Mouse (Mus musculus) MEL (cell line): ENCODE results near the gene Angptl2. TPM values are rescaled to one million over a fixed set of nuclear protein-coding genes. Genes with fewer than 3 reads are reported as not detected.

ENCODE experiments used
- DNase-seq: peaks from one replicate; pipeline ENCODE4 v3.0.0; 2011; ENCODE audit warnings: low read depth, low spot score
- H3K27ac ChIP-seq: 2 replicates; pipeline ENCODE4 v1.5.1; 2012; ENCODE audit warnings: low read depth, mild to moderate bottlenecking, control low read depth, low read length, moderate library complexity; ENCODE audit not compliant: control insufficient read depth
- H3K27me3 ChIP-seq, 2 experiments: fragments of 150-350 bp in 1 of 2; sonication (generic) in 1 of 2; 2 replicates each; pipeline ENCODE4 v1.6.1; 2012; ENCODE audit warnings: low read length in 2 of 2, mild to moderate bottlenecking in 2 of 2, improper control_type of control experiment in 1 of 2, moderate library complexity in 1 of 2; ENCODE audit not compliant: insufficient read depth in 2 of 2, control insufficient read depth in 1 of 2
- H3K36me3 ChIP-seq, 2 experiments: 2 replicates each; pipeline ENCODE4 v1.6.1; 2012 to 2014; ENCODE audit warnings: low read length in 2 of 2, improper control_type of control experiment in 1 of 2, inconsistent platforms in 1 of 2, mild to moderate bottlenecking in 1 of 2; ENCODE audit not compliant: insufficient read depth in 2 of 2, control insufficient read depth in 1 of 2
- H3K4me1 ChIP-seq, 2 experiments: fragments of 150-350 bp in 1 of 2; sonication (generic) in 1 of 2; 2 replicates each; pipeline ENCODE4 v1.6.1; 2012; ENCODE audit warnings: low read length in 2 of 2, improper control_type of control experiment in 1 of 2, mild to moderate bottlenecking in 1 of 2; ENCODE audit not compliant: insufficient read depth in 2 of 2, control insufficient read depth in 1 of 2
- H3K4me3 ChIP-seq, 2 experiments: fragments of 150-350 bp in 1 of 2; sonication (generic) in 1 of 2; 2 replicates each; pipeline ENCODE4 v1.5.1; 2012; ENCODE audit warnings: low read depth in 2 of 2, low read length in 2 of 2, mild to moderate bottlenecking in 2 of 2, moderate library complexity in 2 of 2, control low read depth in 1 of 2, improper control_type of control experiment in 1 of 2; ENCODE audit not compliant: control insufficient read depth in 1 of 2, insufficient read depth in 1 of 2
- H3K79me2 ChIP-seq: 2 replicates; pipeline ENCODE4 v1.6.1; 2012; ENCODE audit warnings: mild to moderate bottlenecking, low read length, moderate library complexity; ENCODE audit not compliant: control insufficient read depth, poor library complexity, insufficient read depth
- H3K9ac ChIP-seq: 2 replicates; pipeline ENCODE4 v1.6.1; 2012; ENCODE audit warnings: low read depth, mild to moderate bottlenecking, control low read depth, low read length, moderate library complexity; ENCODE audit not compliant: control insufficient read depth, poor library complexity, severe bottlenecking
- H3K9me3 ChIP-seq: fragments of 150-350 bp; sonication (generic); replicated peaks from 2 replicates; pipeline ENCODE4 v1.6.1; 2012; ENCODE audit warnings: mild to moderate bottlenecking, low read length, improper control_type of control experiment, moderate library complexity; ENCODE audit not compliant: insufficient read depth
- BHLHE40 ChIP-seq: IDR thresholded peaks from 2 replicates; pipeline ENCODE4 v1.6.1; 2012; ENCODE audit warnings: low read depth, mild to moderate bottlenecking, inconsistent platforms, low read length, improper control_type of control experiment, borderline replicate concordance
- CHD1 ChIP-seq: IDR thresholded peaks from 2 replicates; pipeline ENCODE4 v1.6.1; 2012; ENCODE audit warnings: low read depth, mild to moderate bottlenecking, inconsistent platforms, low read length, improper control_type of control experiment
- CHD2 ChIP-seq: IDR thresholded peaks from 2 replicates; pipeline ENCODE4 v1.6.1; 2011; ENCODE audit warnings: low read length, improper control_type of control experiment
- CTCF ChIP-seq, 3 experiments: IDR thresholded peaks in 2 of 3; conservative IDR thresholded peaks in 1 of 3; 2 replicates each; pipeline ENCODE4 v1.5.1; 2011 to 2012; ENCODE audit warnings: low read length in 3 of 3, low read depth in 2 of 3, mild to moderate bottlenecking in 2 of 3, improper control_type of control experiment in 1 of 3, inconsistent platforms in 1 of 3, mixed read lengths in 1 of 3, moderate library complexity in 1 of 3; ENCODE audit not compliant: control insufficient read depth in 1 of 3, insufficient read depth in 1 of 3, poor library complexity in 1 of 3, severe bottlenecking in 1 of 3
- EP300 ChIP-seq, 2 experiments: IDR thresholded peaks; 2 replicates each; pipeline ENCODE4 v1.6.1; 2011; ENCODE audit warnings: improper control_type of control experiment in 2 of 2, low read length in 2 of 2, low read depth in 1 of 2, mild to moderate bottlenecking in 1 of 2
- GABPA ChIP-seq: IDR thresholded peaks from 2 replicates; pipeline ENCODE4 v1.6.1; 2012; ENCODE audit warnings: low read depth, mild to moderate bottlenecking, inconsistent platforms, low read length, improper control_type of control experiment, moderate library complexity
- GATA1 ChIP-seq: IDR thresholded peaks from 2 replicates; pipeline ENCODE4 v1.6.1; 2011; ENCODE audit warnings: low read depth, low read length, improper control_type of control experiment
- MAFK ChIP-seq: IDR thresholded peaks from 2 replicates; pipeline ENCODE4 v1.6.1; 2011; ENCODE audit warnings: low read depth, mild to moderate bottlenecking, low read length, improper control_type of control experiment, borderline replicate concordance
- MAX ChIP-seq: IDR thresholded peaks from 2 replicates; pipeline ENCODE4 v1.6.1; 2011; ENCODE audit warnings: low read length, improper control_type of control experiment
- MEF2A ChIP-seq: IDR thresholded peaks from 2 replicates; pipeline ENCODE4 v1.6.1; 2014; ENCODE audit warnings: low read depth, mild to moderate bottlenecking, inconsistent platforms, low read length, improper control_type of control experiment; ENCODE audit not compliant: poor library complexity, insufficient replicate concordance, severe bottlenecking; ENCODE audit errors: extremely low read depth
- MYC ChIP-seq: IDR thresholded peaks from 2 replicates; pipeline ENCODE4 v1.6.1; 2011; ENCODE audit warnings: low read depth, mild to moderate bottlenecking, low read length, improper control_type of control experiment, moderate library complexity
- POLR2AphosphoS2 ChIP-seq: IDR thresholded peaks from 2 replicates; pipeline ENCODE4 v1.6.1; 2011; ENCODE audit warnings: low read length, improper control_type of control experiment
- RAD21 ChIP-seq: IDR thresholded peaks from 2 replicates; pipeline ENCODE4 v1.6.1; 2011; ENCODE audit warnings: mild to moderate bottlenecking, low read depth, low read length, improper control_type of control experiment
- SIN3A ChIP-seq: IDR thresholded peaks from 2 replicates; pipeline ENCODE4 v1.6.1; 2012; ENCODE audit warnings: low read length, improper control_type of control experiment, inconsistent platforms
- SMC3 ChIP-seq: IDR thresholded peaks from 2 replicates; pipeline ENCODE4 v1.6.1; 2011; ENCODE audit warnings: low read depth, low read length, improper control_type of control experiment
- TBP ChIP-seq: IDR thresholded peaks from 2 replicates; pipeline ENCODE4 v1.8.0; 2011; ENCODE audit warnings: low read depth, low read length, improper control_type of control experiment
- UBTF ChIP-seq: IDR thresholded peaks from 2 replicates; pipeline ENCODE4 v1.6.1; 2012; ENCODE audit warnings: low read depth, mild to moderate bottlenecking, inconsistent platforms, low read length, improper control_type of control experiment, moderate library complexity, borderline replicate concordance; ENCODE audit not compliant: insufficient read depth
- USF2 ChIP-seq, 2 experiments: IDR thresholded peaks; 2 replicates each; pipeline ENCODE4 v1.6.1; 2011 to 2012; ENCODE audit warnings: improper control_type of control experiment in 2 of 2, low read length in 2 of 2, borderline replicate concordance in 1 of 2, inconsistent platforms in 1 of 2, low read depth in 1 of 2, mild to moderate bottlenecking in 1 of 2; ENCODE audit not compliant: insufficient read depth in 1 of 2
- ZC3H11A ChIP-seq: IDR thresholded peaks from 2 replicates; pipeline ENCODE4 v1.6.1; 2012; ENCODE audit warnings: low read depth, mild to moderate bottlenecking, inconsistent platforms, low read length, improper control_type of control experiment
- ZKSCAN1 ChIP-seq: IDR thresholded peaks from 2 replicates; pipeline ENCODE4 v1.6.1; 2012; ENCODE audit warnings: low read depth, mild to moderate bottlenecking, inconsistent platforms, low read length, improper control_type of control experiment, moderate library complexity
- polyA plus RNA-seq, 2 experiments: library from polyadenylated mRNA; stranded (reverse) in 1 of 2; unstranded in 1 of 2; fragments of >175 nt in 1 of 2; fragments of >200 nt in 1 of 2; gene quantifications; 2 replicates each; pipeline versions ENCODE4 v1.2.1 to v1.2.4; 2012; ENCODE audit warnings: low replicate concordance in 2 of 2, low read depth in 1 of 2; ENCODE audit not compliant: insufficient read length in 2 of 2, insufficient read depth in 1 of 2, missing spikeins in 1 of 2
- total RNA-seq: library from RNA; depleted of rRNA; stranded (reverse); fragments of 300-350 nt; gene quantifications from 2 replicates; pipeline ENCODE4 v1.2.3, GENCODE M21; 2012

Angptl2 gene
- total and polyA plus RNA-seq, 3 experiments, result 0.08 TPM; not detected in 2

DNA sequence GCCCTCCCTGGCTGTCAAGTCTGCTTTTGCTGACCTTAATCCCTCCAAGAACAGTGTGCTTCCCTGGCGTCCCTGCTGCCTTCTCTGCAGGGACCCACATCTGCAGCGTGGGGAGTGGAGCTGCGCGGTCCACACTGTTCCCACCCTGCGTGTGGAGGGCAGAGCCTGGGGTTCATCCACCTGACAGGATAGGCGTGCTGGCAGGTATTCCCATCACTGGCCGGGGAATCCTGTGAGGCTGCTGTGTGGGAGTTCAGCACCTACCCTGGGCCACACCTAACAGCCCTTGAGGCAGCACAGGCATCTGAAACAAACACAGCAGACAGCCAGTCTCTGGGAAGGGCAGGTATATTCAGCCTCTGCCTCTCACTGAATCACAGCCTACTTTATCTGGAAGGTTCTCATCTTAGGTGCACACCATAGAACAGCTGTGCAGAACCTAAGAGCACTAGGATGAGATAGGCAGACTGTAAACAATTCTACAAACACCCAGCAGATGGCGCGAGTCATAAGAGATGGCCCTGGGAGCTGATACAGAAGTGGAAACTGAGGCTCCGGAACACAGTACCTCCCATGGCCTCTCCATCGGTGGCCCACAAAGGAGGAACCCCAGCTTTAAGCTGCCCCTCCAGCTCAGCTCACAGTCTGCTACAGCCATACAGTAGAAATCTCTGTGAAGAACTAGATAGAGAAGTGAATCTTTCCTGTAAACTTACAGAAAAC, 3.2 kb downstream of the Angptl2 start:
- H3K9me3 ChIP-seq, result no peaks in the 10 kb centered on the region
- H3K4me3 ChIP-seq, result no peak overlapping the region
- peak; percentile 64 for DNase-seq

DNA sequence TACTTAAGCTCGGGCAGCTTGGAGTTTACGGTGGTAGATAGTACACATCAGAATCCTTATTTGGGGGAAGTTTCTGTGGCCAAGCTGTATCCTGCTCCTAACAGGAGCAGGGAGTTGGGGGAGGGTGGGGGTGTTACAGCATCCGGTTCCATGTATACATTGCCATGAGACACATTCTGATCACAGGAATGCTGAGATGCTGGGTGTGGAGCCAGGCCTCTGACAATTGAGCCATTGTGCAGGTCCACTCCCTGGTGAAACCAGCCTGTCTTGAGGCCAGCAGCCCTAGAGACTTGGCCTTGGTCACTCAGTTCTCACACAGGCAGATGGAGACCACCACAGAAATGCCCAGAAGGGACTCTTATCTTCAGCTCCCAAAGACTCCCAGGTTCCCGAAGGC, 3.8 kb downstream of the Angptl2 start:
- Histone ChIP-seq H3K27me3 (no peaks in the 10 kb centered on the region), H3K9ac (no peak overlapping the region), H3K79me2 (no peaks in the 10 kb centered on the region), H3K4me1 (no peaks in the 10 kb centered on the region), H3K36me3 (no peaks in the 10 kb centered on the region), H3K4me3 (no peak overlapping the region), H3K27ac (no peak overlapping the region), H3K9me3 (no peaks in the 10 kb centered on the region)
- DNase-seq, result no peak
- no peak for TF ChIP-seq MAFK
- TF ChIP-seq GABPA, result no peak
- no peak for TF ChIP-seq GATA1
- TF ChIP-seq BHLHE40, result no peak
- TF ChIP-seq MAX, result no peak
- TF ChIP-seq CTCF (IDR thresholded peaks at IDR 0.05 in 2 of 3, conservative IDR thresholded peaks at IDR 0.05 in 1 of 3; ENCODE audit: control insufficient read depth in 1 of 3, insufficient read depth in 1 of 3, low read depth in 2 of 3, low read length in 3 of 3, poor library complexity in 1 of 3, severe bottlenecking in 1 of 3), result no peak
- TF ChIP-seq CHD2, result no peak
- TF ChIP-seq UBTF, result no peak
- no peak for TF ChIP-seq USF2 (IDR thresholded peaks at IDR 0.05; ENCODE audit: borderline replicate concordance in 1 of 2, insufficient read depth in 1 of 2, low read depth in 1 of 2, low read length in 2 of 2)
- TF ChIP-seq SIN3A, result no peak
- TF ChIP-seq TBP, result no peak
- no peak for TF ChIP-seq POLR2AphosphoS2
- TF ChIP-seq ZKSCAN1, result no peak
- TF ChIP-seq MEF2A, result no peak
- no peak for TF ChIP-seq EP300 (IDR thresholded peaks at IDR 0.05; ENCODE audit: low read depth in 1 of 2, low read length in 2 of 2)
- TF ChIP-seq MYC, result no peak

More for the DNA sequence above, 3.2 kb downstream of the Angptl2 start:
- H3K27ac ChIP-seq, result no peak overlapping the region
- no peaks in the 10 kb centered on the region for H3K79me2 ChIP-seq
- peak; percentile 66 for TF ChIP-seq ZC3H11A
- TF ChIP-seq CTCF (IDR thresholded peaks at IDR 0.05 in 2 of 3, conservative IDR thresholded peaks at IDR 0.05 in 1 of 3; ENCODE audit: control insufficient read depth in 1 of 3, insufficient read depth in 1 of 3, low read depth in 2 of 3, low read length in 3 of 3, poor library complexity in 1 of 3, severe bottlenecking in 1 of 3), result peak; percentile 62 to 82 (median 68); a peak in 5 of 6 replicates
- no peak for TF ChIP-seq CHD1
- TF ChIP-seq RAD21, result peak; percentile 61
- 0 out of 2 replicates have a peak, but pooled peaks have one; percentile 4 for TF ChIP-seq GATA1
- TF ChIP-seq SMC3, result peak; percentile 97
- TF ChIP-seq, all 39 proteins: peak for 5
- H3K4me1 ChIP-seq, result no peaks in the 10 kb centered on the region
- H3K36me3 ChIP-seq, result no peaks in the 10 kb centered on the region
- no peaks in the 10 kb centered on the region for H3K27me3 ChIP-seq
- no peak overlapping the region for H3K9ac ChIP-seq
